Mouse (Mus musculus) midbrain, postnatal 0 days (tissue): ENCODE results near the gene Ryr2. TPM values are rescaled to one million over a fixed set of nuclear protein-coding genes. Genes with fewer than 3 reads are reported as not detected.

ENCODE experiments used
- ATAC-seq: fragments of 200-750 bp; cut with Nextera tagmentation; 2 replicates; pipeline ENCODE4 v1.8.0; 2017; ENCODE audit warnings: moderate number of reproducible peaks, mild to moderate bottlenecking, moderate TSS enrichment, moderate library complexity; ENCODE audit not compliant: low FRiP score
- DNase-seq: peaks from one replicate; pipeline ENCODE4 v3.0.0-alpha.2; 2015; ENCODE audit warnings: low spot score
- H3K27ac ChIP-seq: fragments of 300-500 bp; sonication (generic); 2 replicates; pipeline ENCODE4 v1.5.1; 2014; ENCODE audit warnings: low read depth, mild to moderate bottlenecking, low read length, mixed read lengths
- H3K27me3 ChIP-seq: fragments of 300-500 bp; sonication (generic); 2 replicates; pipeline ENCODE4 v1.6.1; 2014; ENCODE audit warnings: low read length, control low read depth, mixed read lengths; ENCODE audit not compliant: insufficient read depth
- H3K36me3 ChIP-seq: fragments of 300-500 bp; sonication (generic); 2 replicates; pipeline ENCODE4 v1.6.1; 2014; ENCODE audit warnings: low read length, control low read depth, mixed read lengths; ENCODE audit not compliant: insufficient read depth
- H3K4me1 ChIP-seq: fragments of 300-500 bp; sonication (generic); 2 replicates; pipeline ENCODE4 v1.6.1; 2014; ENCODE audit warnings: mild to moderate bottlenecking, control low read depth, antibody characterized with exemption, low read length, mixed read lengths; ENCODE audit not compliant: insufficient read depth
- H3K4me2 ChIP-seq: fragments of 300-500 bp; sonication (generic); 2 replicates; pipeline ENCODE4 v1.6.1; 2014; ENCODE audit warnings: low read depth, mild to moderate bottlenecking, low read length, mixed read lengths; ENCODE audit not compliant: poor library complexity, severe bottlenecking
- H3K4me3 ChIP-seq: fragments of 300-500 bp; sonication (generic); 2 replicates; pipeline ENCODE4 v1.5.1; 2014; ENCODE audit warnings: low read depth, mild to moderate bottlenecking, low read length, moderate library complexity
- H3K9ac ChIP-seq: fragments of 300-500 bp; sonication (generic); replicated peaks from 2 replicates; pipeline ENCODE4 v1.6.1; 2014; ENCODE audit warnings: mild to moderate bottlenecking, low read length, moderate library complexity, mixed read lengths; ENCODE audit not compliant: poor library complexity, severe bottlenecking
- H3K9me3 ChIP-seq: fragments of 300-500 bp; sonication (generic); 2 replicates; pipeline ENCODE4 v1.6.1; 2016; ENCODE audit warnings: low read length, control low read depth
- CTCF ChIP-seq: IDR thresholded peaks from 2 replicates; pipeline ENCODE4 v1.5.1; 2016; ENCODE audit warnings: antibody characterized with exemption, mild to moderate bottlenecking
- WGBS: fragments of 180-500 bp; shearing (Covaris S2); extraction: QIAGEN DNeasy Blood & Tissue Kit; methylation state at CpG from one replicate; pipeline ENCODE4 v1.1.7; 2014; 5-methylcytosine and 5-hydroxymethylcytosine counted together
- polyA plus RNA-seq: library from polyadenylated mRNA; unstranded; fragments of >200 nt; fragmentation: Nextera tagmentation; extraction: Ambion mirVana; gene quantifications from 2 replicates; pipeline ENCODE4 v1.2.1, GENCODE M21; 2015
- total RNA-seq: library from RNA; depleted of rRNA; stranded (reverse); fragments of >200 nt; gene quantifications from 2 replicates; pipeline ENCODE4 v1.2.3, GENCODE M21; 2014

The Ryr2 gene
- total and polyA plus RNA-seq, 2 experiments from 2014 or later = 3.5 to 22.5 TPM

GRCm38 (mm10) chr13:11595431-11595830, 511.3 kb downstream of the Ryr2 start:
- Histone ChIP-seq H3K4me2 (no peak overlapping the region), H3K27ac (no peak overlapping the region), H3K36me3 (peaks cover 27% of the 10 kb centered on the region), H3K4me3 (no peak overlapping the region), H3K9me3 (no peaks in the 10 kb centered on the region), H3K27me3 (no peaks in the 10 kb centered on the region), H3K9ac (no peak overlapping the region), H3K4me1 (no peaks in the 10 kb centered on the region)
- no peak for TF ChIP-seq CTCF
- 91% methylated on average over 9 of the region's 9 CpGs for WGBS
- no peak for ATAC-seq
- no peak for DNase-seq

GRCm38 (mm10) chr13:11585283-11585682, 521.5 kb downstream of the Ryr2 start:
- Histone ChIP-seq H3K9ac (no peak overlapping the region), H3K4me3 (no peak overlapping the region), H3K4me2 (no peak overlapping the region), H3K27ac (no peak overlapping the region), H3K27me3 (no peaks in the 10 kb centered on the region), H3K9me3 (no peaks in the 10 kb centered on the region), H3K4me1 (no peaks in the 10 kb centered on the region), H3K36me3 (no peaks in the 10 kb centered on the region; the same call in 1 of the 2 replicates)
- DNase-seq (no peak), ATAC-seq (no peak)
- no peak for TF ChIP-seq CTCF
- whole genome bisulfite sequencing = 83% methylated on average over 7 of the region's 7 CpGs

GRCm38 (mm10) chr13:11572552-11572951, 534.2 kb downstream of the Ryr2 start:
- DNase-seq (no peak), ATAC-seq (no peak)
- 46% methylated on average over 2 of the region's 2 CpGs for WGBS
- H3K9me3 ChIP-seq = no peaks in the 10 kb centered on the region
- H3K4me2 ChIP-seq = no peak overlapping the region
- no peak for TF ChIP-seq CTCF
- H3K36me3 ChIP-seq = no peaks in the 10 kb centered on the region
- no peaks in the 10 kb centered on the region for H3K4me1 ChIP-seq
- H3K27me3 ChIP-seq = no peaks in the 10 kb centered on the region
- no peak overlapping the region for H3K9ac ChIP-seq
- no peak overlapping the region for H3K27ac ChIP-seq
- no peak overlapping the region for H3K4me3 ChIP-seq

GRCm38 (mm10) chr13:11567376-11567775, 539.4 kb downstream of the Ryr2 start:
- H3K4me2 ChIP-seq = no peak overlapping the region
- H3K36me3 ChIP-seq = no peaks in the 10 kb centered on the region
- no peaks in the 10 kb centered on the region for H3K9me3 ChIP-seq
- TF ChIP-seq CTCF = no peak
- no peak overlapping the region for H3K9ac ChIP-seq
- H3K27ac ChIP-seq = no peak overlapping the region
- no peaks in the 10 kb centered on the region for H3K4me1 ChIP-seq
- ATAC-seq (no peak), DNase-seq (peak; percentile 56)
- H3K27me3 ChIP-seq = no peaks in the 10 kb centered on the region
- H3K4me3 ChIP-seq = no peak overlapping the region

GRCm38 (mm10) chr13:11566486-11566885, 540.3 kb downstream of the Ryr2 start:
- H3K4me2 ChIP-seq = no peak overlapping the region
- no peak overlapping the region for H3K9ac ChIP-seq
- no peak overlapping the region for H3K27ac ChIP-seq
- no peak overlapping the region for H3K4me3 ChIP-seq
- ATAC-seq (0 out of 2 replicates have a peak, but pooled peaks have one; percentile 22), DNase-seq (no peak)
- H3K27me3 ChIP-seq = no peaks in the 10 kb centered on the region
- WGBS = 69% methylated on average over 9 of the region's 9 CpGs
- no peaks in the 10 kb centered on the region for H3K4me1 ChIP-seq
- H3K36me3 ChIP-seq = no peaks in the 10 kb centered on the region
- no peak for TF ChIP-seq CTCF
- no peaks in the 10 kb centered on the region for H3K9me3 ChIP-seq

GRCm38 (mm10) chr13:11563224-11564024, 543.3 kb downstream of the Ryr2 start:
- peak; percentile 75 for ATAC-seq
- no peak overlapping the region for H3K27ac ChIP-seq
- no peak overlapping the region for H3K4me2 ChIP-seq
- H3K36me3 ChIP-seq = no peaks in the 10 kb centered on the region
- TF ChIP-seq CTCF = peak; percentile 87
- 18% methylated on average over 1 of the region's 1 CpGs for WGBS
- no peaks in the 10 kb centered on the region for H3K9me3 ChIP-seq
- no peaks in the 10 kb centered on the region for H3K4me1 ChIP-seq
- peak; percentile 89 for DNase-seq
- H3K27me3 ChIP-seq = no peaks in the 10 kb centered on the region
- no peak overlapping the region for H3K4me3 ChIP-seq
- no peak overlapping the region for H3K9ac ChIP-seq
